Mouse (Mus musculus): ENCODE data around the gene Gm11937. TPM values are rescaled to one million over a fixed set of nuclear protein-coding genes. Genes with fewer than 3 reads are reported as not detected.
"Not testable (repeated sequence)": the region's sequence is repeated elsewhere in the genome, so short reads cannot be mapped to it uniquely, and the experiment has no call there.

Gm11937 gene
- not detected in 2 replicates for total RNA-seq (2017)

DNA sequence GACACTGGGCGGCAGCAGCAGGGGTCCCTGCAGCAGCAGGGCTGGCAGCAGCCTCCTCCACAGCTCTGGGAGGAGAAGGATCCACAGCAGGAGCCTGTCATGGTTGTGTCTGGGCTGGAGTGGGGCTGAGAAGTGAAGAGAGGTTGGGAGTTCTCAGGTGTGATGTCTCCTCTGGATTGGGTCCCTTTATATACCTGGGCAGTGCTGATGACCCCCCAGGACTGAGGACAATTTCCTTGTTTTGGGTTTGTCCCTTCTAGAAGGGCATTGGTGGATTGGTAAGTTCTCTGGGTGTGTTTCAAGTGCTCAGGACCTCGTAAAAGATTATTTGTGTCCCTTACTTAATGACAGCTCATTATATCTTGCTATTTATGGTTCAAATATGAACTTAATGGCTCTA is at the start of gene Gm11937:
Gm11937 (minus strand) TSS at position 101 of the 400 bp plus-strand sequence.
- not testable (repeated sequence) for ATAC-seq (ENCODE audit: extremely low read depth, insufficient number of reproducible peaks, low FRiP score, poor library complexity, severe bottlenecking)

DNA sequence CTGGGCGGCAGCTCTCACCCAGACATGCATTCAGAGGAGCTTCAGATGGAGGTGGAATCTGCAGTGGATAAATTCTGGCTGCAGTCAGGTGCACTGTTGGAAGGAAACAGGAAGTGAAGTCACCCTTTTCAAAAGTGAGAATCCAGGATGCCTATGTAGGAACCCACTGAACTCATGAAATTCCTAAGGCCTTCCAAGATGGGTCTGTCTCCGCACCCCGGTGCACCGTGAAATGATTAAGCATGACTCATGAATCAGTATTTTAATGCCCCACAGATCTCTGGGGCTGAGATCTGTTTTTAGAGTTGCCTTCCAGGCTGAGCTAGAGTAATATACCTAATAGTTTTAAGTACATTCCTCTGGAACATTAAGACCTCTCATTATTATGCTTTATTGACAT is 49.3 kb upstream of the Gm11937 start:
- no peak for ATAC-seq (ENCODE audit: extremely low read depth, insufficient number of reproducible peaks, low FRiP score, poor library complexity, severe bottlenecking)

DNA sequence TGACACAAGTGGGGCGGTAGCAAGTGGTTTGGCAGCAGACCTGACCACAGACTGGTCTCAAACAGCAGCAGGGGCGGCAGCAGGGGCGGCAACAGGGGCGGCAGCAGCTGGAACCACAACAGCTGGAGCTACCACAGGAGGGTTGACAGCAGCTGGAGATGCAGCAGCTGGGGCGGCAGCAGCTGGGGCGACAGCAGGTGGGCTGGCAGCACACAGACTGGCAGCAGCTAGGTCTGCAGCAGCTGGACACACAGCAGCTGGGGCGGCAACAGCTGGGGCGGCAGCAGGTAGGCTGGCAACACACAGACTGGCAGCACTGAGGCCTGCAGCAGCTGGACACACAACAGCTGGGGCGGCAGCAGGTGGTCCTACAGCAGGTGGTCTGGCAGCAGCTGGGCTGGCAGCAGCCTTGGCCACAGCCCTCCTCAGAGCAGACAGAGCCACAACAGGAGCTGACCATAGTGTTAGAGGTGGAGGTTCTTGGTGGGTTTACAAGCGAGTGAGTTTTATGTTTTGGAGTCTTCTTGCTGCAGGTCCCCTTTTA is 48.5 kb upstream of the Gm11937 start, which contains the start of gene Gm11563:
Gm11563 (minus strand) TSS at position 494 of the 544 bp plus-strand sequence.
- ATAC-seq (ENCODE audit: extremely low read depth, insufficient number of reproducible peaks, low FRiP score, poor library complexity, severe bottlenecking) = not testable (repeated sequence)

DNA sequence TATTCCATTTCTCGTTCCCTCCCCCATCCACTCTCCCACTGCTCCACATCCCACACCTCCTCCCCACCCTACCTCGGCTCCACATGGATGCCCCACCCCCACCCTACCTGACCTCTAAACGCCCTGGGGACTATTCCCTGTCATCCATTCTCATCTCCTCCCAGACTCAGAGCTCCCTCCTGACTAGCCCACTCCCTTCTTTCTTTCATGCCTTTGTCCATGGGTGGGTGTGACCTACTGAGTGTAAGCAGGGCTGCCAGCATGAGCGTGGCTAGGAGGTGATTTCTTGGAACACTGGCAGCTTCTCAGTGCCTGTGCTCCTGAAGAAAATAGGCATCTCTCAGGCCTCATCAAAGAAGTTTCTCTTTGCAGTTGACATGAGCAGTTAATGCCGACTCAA is 47.1 kb upstream of the Gm11937 start:
- ATAC-seq (ENCODE audit: extremely low read depth, insufficient number of reproducible peaks, low FRiP score, poor library complexity, severe bottlenecking) = no peak

DNA sequence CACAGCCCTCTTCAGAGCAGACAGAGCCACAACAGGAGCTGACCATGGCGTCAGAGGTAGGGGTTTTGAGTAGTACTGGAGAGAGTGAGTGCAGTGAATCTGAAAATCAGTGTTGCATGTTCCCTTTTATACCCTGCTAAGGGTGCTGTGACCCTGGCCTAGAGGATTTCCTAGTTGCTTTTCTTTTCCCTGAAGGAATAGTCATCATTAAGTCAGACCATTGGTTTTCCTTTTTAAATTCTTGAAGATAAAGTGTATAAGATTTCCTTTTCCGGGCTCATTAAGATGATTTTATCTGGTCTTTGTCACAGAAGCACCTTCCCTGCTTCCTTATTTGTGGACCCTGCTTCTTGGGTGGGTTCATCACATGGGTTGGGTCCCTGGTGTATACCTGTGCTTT is 40.1 kb upstream of the Gm11937 start, which contains the start of gene Gm11555:
Gm11555 (minus strand) TSS at position 101 of the 400 bp plus-strand sequence.
- no peak for ATAC-seq (ENCODE audit: extremely low read depth, insufficient number of reproducible peaks, low FRiP score, poor library complexity, severe bottlenecking)

DNA sequence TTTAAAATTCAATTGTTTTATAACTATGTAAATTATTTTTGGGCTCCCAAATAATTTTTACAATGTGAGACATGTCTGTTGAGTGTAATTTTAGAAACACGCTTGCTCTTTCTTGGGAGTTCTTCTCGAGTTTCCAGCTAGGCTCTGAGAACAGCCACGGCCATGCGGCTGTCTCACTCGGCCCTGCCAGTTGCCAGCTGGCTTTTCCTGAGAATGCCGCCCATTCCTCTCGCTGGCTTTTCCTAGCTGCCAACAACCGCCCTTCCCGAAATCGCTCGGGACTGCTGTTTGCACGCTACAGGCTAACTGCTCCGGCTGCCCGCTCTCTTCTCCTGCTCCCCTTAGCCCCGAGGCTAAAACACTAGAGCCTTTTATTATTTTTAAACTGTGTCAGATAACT is 36.5 kb upstream of the Gm11937 start:
- no peak for ATAC-seq (ENCODE audit: extremely low read depth, insufficient number of reproducible peaks, low FRiP score, poor library complexity, severe bottlenecking)

DNA sequence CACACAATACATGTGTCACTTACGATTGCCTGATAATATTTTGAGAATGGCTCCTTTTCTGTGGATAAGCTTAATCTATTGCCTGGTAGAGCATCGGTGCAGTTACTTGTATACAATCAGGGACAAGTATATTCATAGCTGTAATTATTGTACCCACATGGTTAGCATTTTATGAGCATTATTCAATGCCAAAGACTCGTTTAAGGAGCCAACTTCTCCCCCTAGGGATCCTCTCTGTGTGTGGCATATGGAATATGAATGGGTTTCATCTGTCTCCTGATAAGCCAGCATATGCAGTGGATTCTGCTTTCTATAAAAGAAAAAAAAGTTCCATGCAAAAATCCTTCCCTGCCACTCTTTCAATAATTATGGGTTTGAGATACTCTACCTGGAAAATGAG is 34.4 kb upstream of the Gm11937 start:
- no peak for ATAC-seq (ENCODE audit: extremely low read depth, insufficient number of reproducible peaks, low FRiP score, poor library complexity, severe bottlenecking)

DNA sequence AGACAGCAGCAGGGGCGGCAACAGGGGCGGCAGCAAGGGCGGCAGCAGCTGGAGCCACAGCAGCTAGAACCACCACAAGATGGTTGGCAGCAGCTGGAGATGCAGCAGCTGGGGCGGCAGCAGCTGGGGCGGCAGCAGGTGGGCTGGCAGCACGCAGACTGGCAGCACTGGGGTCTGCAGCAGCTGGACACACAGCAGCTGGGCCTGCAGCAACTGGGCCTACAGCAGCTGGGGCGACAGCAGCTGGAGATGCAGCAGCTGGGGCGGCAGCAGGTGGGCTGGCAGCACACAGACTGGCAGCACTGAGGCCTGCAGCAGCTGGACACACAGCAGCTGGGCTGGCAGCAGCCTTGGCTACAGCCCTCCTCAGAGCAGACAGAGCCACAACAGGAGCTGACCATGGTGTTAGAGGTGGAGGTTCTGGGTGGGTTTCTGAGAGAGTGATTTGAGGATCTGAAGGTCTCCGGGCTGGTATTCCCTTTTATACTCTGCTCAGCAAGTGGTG is 33.7 kb upstream of the Gm11937 start, which contains the start of gene Krtap4-7:
Krtap4-7 (minus strand) TSS at position 455 of the 505 bp plus-strand sequence.
- ATAC-seq (ENCODE audit: extremely low read depth, insufficient number of reproducible peaks, low FRiP score, poor library complexity, severe bottlenecking) = not testable (repeated sequence)

DNA sequence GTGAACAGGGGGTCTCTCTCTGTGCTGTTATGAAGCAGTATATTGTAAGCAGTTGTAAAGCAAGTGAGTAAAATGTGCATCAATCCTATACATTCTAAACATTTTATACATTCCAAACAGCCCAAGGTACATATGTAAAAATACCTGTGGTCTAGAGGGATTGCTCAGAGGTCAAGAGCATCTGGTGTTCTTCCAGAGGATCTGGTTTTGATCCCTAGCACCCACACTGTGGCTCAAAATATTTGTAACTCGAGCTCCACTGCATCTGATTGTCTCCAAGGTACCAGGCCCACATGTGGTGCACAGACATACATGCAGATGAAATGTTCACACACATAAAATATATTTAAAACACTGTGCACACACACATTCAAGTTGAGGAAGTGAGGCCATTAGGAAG is 30.9 kb upstream of the Gm11937 start:
- no peak for ATAC-seq (ENCODE audit: extremely low read depth, insufficient number of reproducible peaks, low FRiP score, poor library complexity, severe bottlenecking)

DNA sequence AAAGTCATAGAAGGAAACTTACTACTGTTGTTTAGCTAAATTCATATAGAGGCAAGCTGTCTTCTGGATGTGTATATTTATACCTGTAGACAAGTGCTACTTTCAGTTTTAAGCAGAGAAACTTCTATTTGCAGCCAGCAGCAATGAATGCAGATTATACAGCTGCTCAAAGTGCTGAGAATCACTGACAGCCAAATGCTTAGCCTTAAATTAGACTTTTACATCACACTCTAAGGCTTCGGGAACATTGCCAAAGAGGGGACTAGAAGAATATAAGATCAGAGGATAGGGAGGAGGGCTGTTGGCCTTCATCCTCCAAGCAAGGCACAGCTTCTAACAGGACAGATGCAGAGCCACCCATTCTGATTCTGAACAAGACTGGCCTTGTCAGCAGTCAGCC is 27.1 kb upstream of the Gm11937 start:
- no peak for ATAC-seq (ENCODE audit: extremely low read depth, insufficient number of reproducible peaks, low FRiP score, poor library complexity, severe bottlenecking)

DNA sequence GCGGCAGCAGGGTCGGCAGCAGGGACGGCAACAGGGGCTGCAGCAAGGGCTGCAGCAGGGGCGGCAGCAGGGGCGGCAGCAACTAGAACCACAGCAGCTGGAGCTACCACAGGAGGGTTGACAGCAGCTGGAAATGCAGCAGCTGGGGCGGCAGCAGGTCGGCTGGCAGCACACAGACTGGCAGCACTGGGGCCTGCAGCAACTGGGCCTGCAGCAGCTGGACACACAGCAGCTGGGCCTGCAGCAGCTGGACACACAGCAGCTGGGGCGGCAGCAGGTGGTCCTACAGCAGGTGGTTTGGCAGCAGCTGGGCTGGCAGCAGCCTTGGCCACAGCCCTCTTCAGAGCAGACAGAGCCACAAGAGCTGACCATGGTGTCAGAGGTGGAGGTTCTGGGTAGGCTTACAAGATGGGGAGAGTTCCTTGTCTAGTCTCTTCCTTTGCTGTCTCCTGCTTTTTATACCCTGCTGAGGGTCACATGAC is 24.7 kb upstream of the Gm11937 start, which contains the start of gene Krtap4-2:
Krtap4-2 (minus strand) TSS at position 432 of the 482 bp plus-strand sequence.
- no peak for ATAC-seq (ENCODE audit: extremely low read depth, insufficient number of reproducible peaks, low FRiP score, poor library complexity, severe bottlenecking)

DNA sequence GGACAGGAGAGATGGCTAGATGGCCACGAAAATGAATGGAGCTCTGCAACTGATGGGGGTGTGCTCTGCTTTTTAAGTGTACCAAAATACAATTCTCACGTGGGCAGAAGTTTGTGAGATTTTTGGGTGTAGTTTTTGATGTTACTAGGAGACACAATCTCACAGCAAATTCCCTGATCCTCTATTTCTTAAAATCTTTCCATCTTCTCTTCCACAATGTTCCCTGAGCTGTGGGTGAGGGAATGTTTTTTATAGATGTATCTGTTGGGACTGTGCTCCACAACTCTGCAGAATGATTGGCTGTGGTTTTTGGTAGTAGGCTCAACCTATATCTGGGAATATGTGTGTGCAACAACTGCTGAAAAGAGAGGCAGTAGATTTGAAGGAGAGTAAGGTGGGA is 23.3 kb upstream of the Gm11937 start:
- no peak for ATAC-seq (ENCODE audit: extremely low read depth, insufficient number of reproducible peaks, low FRiP score, poor library complexity, severe bottlenecking)

DNA sequence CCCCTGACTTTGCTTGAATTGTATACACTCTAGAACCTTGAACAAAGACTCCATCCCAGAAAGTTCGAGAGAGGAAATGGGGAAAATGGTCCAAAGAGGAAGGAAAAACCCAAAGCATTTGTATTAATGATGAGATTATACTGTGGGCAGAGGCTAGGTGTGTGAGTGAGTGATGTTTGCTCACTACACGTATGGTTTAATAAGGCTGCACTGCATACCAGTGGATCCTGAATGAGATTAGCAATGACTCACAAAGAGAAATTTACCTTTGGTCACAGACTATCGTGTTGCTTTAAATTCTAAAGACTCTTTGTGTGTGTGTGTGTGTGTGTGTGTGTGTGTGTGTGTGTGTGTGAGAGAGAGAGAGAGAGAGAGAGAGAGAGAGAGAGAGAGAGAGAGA is 20.9 kb upstream of the Gm11937 start:
- ATAC-seq (ENCODE audit: extremely low read depth, insufficient number of reproducible peaks, low FRiP score, poor library complexity, severe bottlenecking) = no peak

DNA sequence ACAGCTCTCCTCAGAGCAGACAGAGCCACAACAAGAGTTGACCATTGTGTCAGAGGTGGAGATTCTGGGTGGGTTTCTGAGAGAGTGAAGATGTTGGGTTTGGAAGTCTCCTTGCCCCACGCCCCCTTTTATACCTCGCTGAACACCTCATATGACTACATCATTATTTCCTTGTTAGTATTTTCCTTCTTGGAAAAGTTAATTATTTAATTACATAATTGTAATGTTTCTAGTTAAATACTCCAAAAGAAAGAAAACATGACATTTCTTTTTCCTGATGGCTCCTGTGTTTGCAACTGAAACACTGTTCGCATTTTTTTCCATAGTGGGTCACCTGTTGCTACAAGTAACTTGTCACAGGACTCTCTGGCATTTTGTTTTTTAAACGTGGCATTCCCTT is 18.1 kb upstream of the Gm11937 start, which contains the start of gene Krtap4-1:
Krtap4-1 (minus strand) TSS at position 101 of the 400 bp plus-strand sequence.
- ATAC-seq (ENCODE audit: extremely low read depth, insufficient number of reproducible peaks, low FRiP score, poor library complexity, severe bottlenecking) = no peak

DNA sequence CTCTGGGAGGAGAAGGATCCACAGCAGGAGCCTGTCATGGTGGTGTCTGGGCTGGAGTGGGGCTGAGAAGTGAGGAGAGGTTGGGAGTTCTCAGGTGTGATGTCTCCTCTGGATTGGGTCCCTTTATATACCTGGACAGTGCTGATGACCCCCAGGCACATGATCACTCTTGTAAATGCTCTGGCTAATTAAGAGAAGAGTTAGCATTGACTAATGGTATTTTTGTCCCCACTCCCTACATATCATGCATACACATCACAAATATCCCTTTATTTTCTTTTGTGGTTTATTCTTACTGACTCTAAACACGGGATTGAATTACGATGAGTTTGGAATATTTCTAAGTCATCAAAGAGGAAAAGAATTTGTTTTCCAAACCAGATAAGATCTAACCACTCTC is 10.3 kb upstream of the Gm11937 start, which contains the start of gene Gm11562:
Gm11562 (minus strand) TSS at position 101 of the 400 bp plus-strand sequence.
- no peak for ATAC-seq (ENCODE audit: extremely low read depth, insufficient number of reproducible peaks, low FRiP score, poor library complexity, severe bottlenecking)

DNA sequence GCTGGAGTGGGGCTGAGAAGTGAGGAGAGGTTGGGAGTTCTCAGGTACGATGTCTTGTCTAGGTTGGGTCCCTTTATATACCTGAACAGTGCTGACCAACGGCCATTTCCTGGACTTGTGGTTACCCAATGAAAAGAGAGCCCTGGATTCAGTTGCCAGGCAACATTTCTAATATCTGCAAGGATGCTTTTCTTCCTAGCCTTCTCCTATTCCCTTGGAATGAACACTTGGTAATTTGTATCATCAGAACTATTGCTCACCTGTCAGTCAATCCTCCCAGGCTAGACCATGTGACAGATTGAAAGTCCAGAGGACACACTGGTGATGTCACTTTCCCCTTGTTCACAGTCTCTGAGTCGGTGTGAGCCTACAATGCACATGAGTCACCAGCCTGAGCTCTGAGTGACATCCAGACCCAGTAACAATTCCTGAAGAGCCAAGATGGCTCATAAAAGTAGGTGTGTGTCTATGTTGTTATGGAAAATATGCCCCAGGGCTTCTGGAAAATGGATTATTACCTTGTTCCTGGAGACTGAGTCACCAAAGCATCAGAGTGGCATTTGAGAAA is 4.9 kb upstream of the Gm11937 start, which contains the start of gene Krtap2-4:
Krtap2-4 (minus strand) TSS at position 51 of the 568 bp plus-strand sequence.
- ATAC-seq (ENCODE audit: extremely low read depth, insufficient number of reproducible peaks, low FRiP score, poor library complexity, severe bottlenecking) = no peak

DNA sequence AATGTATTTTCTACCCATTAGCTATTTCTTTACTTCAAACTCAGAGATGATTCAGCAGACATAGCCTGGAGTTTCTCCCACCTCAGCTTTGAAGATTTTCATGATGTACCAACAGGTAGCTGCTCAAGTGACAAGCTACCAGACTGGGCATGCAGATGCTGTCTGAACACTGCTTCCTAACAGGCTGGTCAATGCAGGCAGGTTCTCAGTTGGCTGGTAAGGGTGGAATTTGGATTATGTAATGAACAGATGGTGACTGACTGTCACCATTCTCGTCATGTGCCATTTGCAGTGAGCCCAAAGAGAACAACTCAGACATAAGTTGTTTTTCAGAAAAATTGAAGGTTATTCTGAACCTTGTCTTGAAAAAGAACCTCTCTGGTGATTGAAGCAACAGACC is 863 bp downstream of the Gm11937 start:
- no peak for ATAC-seq (ENCODE audit: extremely low read depth, insufficient number of reproducible peaks, low FRiP score, poor library complexity, severe bottlenecking)

DNA sequence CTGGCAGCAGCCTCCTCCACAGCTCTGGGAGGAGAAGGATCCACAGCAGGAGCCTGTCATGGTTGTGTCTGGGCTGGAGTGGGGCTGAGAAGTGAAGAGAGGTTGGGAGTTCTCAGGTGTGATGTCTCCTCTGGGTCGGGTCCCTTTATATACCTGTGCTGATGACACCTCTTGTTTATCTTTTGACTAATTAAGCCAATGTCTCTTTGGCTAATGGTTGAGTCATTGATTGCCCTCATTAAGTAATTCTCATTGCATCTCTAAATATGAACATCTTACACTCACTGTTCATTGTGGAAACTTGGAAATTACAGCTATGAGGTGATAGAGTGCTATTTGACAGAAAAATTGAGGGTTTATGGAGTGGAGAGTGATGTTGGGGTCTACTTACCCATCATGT is 6.8 kb downstream of the Gm11937 start, which contains the start of gene Gm11938:
Gm11938 (minus strand) TSS at position 101 of the 400 bp plus-strand sequence.
- not testable (repeated sequence) for ATAC-seq (ENCODE audit: extremely low read depth, insufficient number of reproducible peaks, low FRiP score, poor library complexity, severe bottlenecking)

DNA sequence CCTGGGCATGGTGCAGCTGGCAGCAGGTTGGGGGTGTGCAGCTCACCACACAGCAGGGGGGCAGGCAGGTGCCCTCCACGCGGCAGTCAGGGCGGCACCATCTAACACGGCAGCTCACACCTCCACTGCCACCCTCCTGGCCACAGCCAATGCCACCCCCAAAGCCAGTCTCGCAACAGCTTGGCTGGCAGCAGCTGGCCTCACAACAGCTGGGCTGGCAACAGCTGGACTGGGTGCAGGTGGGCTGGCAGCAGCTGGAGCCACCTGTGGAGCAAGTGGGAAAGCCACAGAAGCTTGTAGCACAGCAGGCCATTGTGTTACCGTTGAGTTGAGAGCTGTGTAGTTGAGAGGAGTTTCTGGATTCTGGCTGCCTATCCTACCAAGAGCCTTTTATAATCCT is 12.2 kb downstream of the Gm11937 start, which contains the start of gene Krtap9-3:
Krtap9-3 (minus strand) TSS at position 364 of the 400 bp plus-strand sequence.
- ATAC-seq (ENCODE audit: extremely low read depth, insufficient number of reproducible peaks, low FRiP score, poor library complexity, severe bottlenecking) = not testable (repeated sequence)

DNA sequence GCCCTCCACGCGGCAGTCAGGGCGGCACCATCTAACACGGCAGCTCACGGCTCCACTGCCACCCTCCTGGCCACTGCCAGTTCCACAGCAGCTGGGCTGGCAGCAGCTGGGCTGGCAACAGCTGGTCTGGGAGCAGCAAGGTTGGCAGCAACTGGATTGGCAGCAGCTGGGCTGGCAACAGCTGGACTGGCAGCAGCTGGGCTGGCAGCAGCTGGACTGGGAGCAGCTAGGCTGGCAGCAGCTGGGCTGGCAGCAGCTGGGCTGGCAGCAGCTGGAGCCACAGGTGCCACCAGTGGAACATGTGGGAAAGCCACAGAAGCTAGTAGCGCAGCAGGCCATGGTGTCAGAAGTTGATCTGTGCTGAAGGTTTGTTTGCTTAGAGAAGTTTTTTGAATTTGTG is 19.0 kb downstream of the Gm11937 start, which contains the start of gene Krtap1-3:
Krtap1-3 (minus strand) TSS at position 359 of the 400 bp plus-strand sequence.
- ATAC-seq (ENCODE audit: extremely low read depth, insufficient number of reproducible peaks, low FRiP score, poor library complexity, severe bottlenecking) = no peak
